In genomic region chr1:66328996-66329395, GRCm38 (mm10) we compare ENCODE assay signal across 29 mouse cellular contexts.
DNase-seq lines count a peak whose midpoint lies in the region; ATAC-seq and TF ChIP-seq lines count a peak whose summit lies in the region.
"Had no signal": no experiment of that assay in that cellular context is flagged by ENCODE, and none has a peak within 500 bp of the region (broad histone marks: within the 10 kb centered on the region; RNA-seq: fewer than 3 reads in every experiment).

No protein-coding gene starts in this region.

- no peak for ATAC-seq in neural tube, embryonic 13.5 days (ENCODE audit: low read depth)
- peak; percentile 80 for ATAC-seq in Patski
- ATAC-seq: activated CD4-positive, CD25-positive, alpha-beta regulatory T cell, adult 4 months; inflammation-experienced regulatory T-cells, adult 6 months had no signal

- no peak overlapping the region for H3K4me3 ChIP-seq in neural tube, embryonic 13.5 days
- H3K4me3 ChIP-seq: forebrain, embryonic 12.5 days; heart, adult 2 months; heart, embryonic 12.5 days; layer of hippocampus, adult 2 months; left cerebral cortex, adult 2 months; stomach, embryonic 15.5 days had no signal

- 24% methylated on average over 6 of the region's 6 CpGs for WGBS in neural tube, embryonic 13.5 days

- H3K9ac ChIP-seq in neural tube, embryonic 13.5 days = no peak overlapping the region
- H3K9ac ChIP-seq: forebrain, embryonic 12.5 days; heart, embryonic 12.5 days; liver, embryonic 14.5 days; stomach, embryonic 15.5 days had no signal

- DNase-seq in neural tube, embryonic 10.5 days (ENCODE audit: extremely low spot score, low spot score) = no peak
- DNase-seq in Patski (ENCODE audit: low read depth, low spot score) = no peak
- DNase-seq in forelimb bud, embryonic 11.5 days (ENCODE audit: low read depth, low spot score) = peak; percentile 48
- no peak for DNase-seq in right cerebral cortex, adult 18-20 months
- no peak for DNase-seq in urinary bladder, postnatal 14 days (ENCODE audit: low spot score)
- DNase-seq in right cerebral cortex, postnatal 25 days = no peak
- DNase-seq: adrenal gland, adult 2 months; adrenal gland, postnatal 36 days; cerebellum, adult 18-20 months; cerebellum, postnatal 10 days; heart, adult 2 months; kidney, adult 11 months; kidney, postnatal 36 days; liver; lung, adult 2 months; lung, postnatal 10 days; midbrain, embryonic 14.5 days; right cerebral cortex, postnatal 14 days had no signal

- POLR2A ChIA-PET in Patski (lab: Charles Lee) = no interaction called here

- H3K9me3 ChIP-seq in neural tube, embryonic 13.5 days = no peaks in the 10 kb centered on the region
- H3K9me3 ChIP-seq: forebrain, embryonic 12.5 days; heart, embryonic 12.5 days; stomach, embryonic 15.5 days had no signal

- peak overlapping the region; percentile 2; the same call in 1 of the 2 replicates for H3K27ac ChIP-seq in neural tube, embryonic 13.5 days (replicated peaks)
- H3K27ac ChIP-seq: forebrain, embryonic 12.5 days; heart, adult 2 months; layer of hippocampus, adult 2 months; left cerebral cortex, adult 2 months; liver, embryonic 14.5 days; macrophage; stomach, embryonic 15.5 days had no signal

- CTCF ChIA-PET in Patski (lab: Charles Lee) = no interaction called here

- 0 out of 2 replicates have a peak, but pooled peaks cover 8% of the 10 kb centered on the region for H3K36me3 ChIP-seq in neural tube, embryonic 13.5 days
- H3K36me3 ChIP-seq: heart, embryonic 12.5 days; stomach, embryonic 15.5 days had no signal

- in situ Hi-C loops in Patski (cut with MboI; ENCODE audit: low pct_unique_long_range_greater_than_20kb) = no loop called here

- H3K4me1 ChIP-seq in neural tube, embryonic 13.5 days (replicated peaks) = peaks cover 61% of the 10 kb centered on the region
- H3K4me1 ChIP-seq: heart, embryonic 12.5 days; stomach, embryonic 15.5 days had no signal

- TF ChIP-seq CTCF in Patski (IDR thresholded peaks at IDR 0.05) = no peak

- peak overlapping the region; percentile 9; the same call in 1 of the 2 replicates for H3K4me2 ChIP-seq in neural tube, embryonic 13.5 days
- H3K4me2 ChIP-seq: forebrain, embryonic 12.5 days; heart, embryonic 12.5 days; stomach, embryonic 15.5 days had no signal

- H3K27me3 ChIP-seq in neural tube, embryonic 13.5 days = no peaks in the 10 kb centered on the region
- no peaks in the 10 kb centered on the region for H3K27me3 ChIP-seq in Patski
- H3K27me3 ChIP-seq: CH12.LX; forebrain, embryonic 12.5 days; heart, embryonic 12.5 days; stomach, embryonic 15.5 days had no signal
